Mouse (Mus musculus) cerebellum, adult 11 months (tissue): ENCODE results near the gene Atp2b2.

Experiments used
- DNase-seq: peaks from one replicate; pipeline ENCODE4 v3.0.0; 2022

Atp2b2 gene

DNA sequence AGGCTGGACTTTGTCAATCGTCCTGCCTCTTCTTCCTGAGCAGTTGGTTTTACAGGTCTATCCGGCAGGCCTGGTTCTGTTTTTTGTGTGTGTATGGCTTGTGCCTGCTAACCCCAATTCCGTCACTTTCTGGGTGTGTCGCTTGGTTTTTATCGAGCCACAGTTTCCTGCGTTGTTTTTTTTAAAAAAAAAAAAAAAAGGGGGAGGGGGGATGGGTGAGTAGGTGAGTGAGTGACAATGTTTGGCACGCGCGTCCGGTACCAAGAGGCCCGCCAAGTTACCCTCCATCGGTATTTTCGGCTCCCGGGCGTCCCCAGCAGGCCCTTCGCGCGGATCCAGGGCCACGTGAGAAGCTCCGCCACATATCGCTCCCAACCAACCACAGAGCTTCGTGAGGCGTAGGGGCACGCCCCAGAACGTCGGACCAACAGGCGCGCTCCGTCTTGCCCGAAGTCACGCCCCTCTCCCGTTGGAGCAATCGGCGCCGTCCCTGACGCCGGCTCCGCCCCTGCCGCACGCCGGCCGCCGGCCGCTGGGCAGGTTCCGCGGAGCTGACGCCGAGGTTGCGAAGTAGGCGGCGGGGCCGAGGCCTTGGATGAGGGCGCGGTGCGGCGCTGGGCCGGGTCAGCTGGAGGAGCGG lies 345.7 kb downstream of the Atp2b2 start, which contains the start of gene Tatdn2:
TSS of gene Tatdn2 (plus strand) at position 469 of the 640 bp plus-strand sequence.
- peak; percentile 96 for DNase-seq

DNA sequence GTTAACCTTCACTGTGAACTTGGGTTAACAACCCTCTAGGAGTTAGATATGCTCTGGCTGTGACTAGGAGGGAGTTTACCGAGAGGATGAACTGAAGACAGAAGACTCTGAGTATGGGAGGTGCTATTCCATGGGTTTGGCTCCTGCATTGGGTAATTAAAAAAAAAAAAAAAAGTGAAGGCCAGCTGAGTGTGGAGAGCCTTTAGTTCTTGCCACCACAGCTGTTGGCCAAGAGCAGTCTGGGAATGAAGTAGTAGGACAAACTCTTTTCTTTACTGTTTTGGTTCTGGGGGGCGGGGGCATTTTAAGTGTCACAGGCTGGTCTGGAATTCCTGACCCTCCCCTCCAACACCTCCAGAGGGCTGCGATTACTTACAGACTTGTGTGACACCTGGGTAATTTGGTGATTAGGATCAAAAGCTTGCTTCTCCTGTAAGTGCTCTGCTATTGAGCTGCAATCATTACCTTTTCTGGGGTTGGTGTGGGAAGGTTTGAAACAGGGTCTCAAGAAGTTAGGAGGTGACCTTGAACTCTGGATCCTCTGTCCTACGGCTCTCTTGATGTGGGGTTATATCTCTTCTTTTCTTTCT lies 346.6 kb downstream of the Atp2b2 start:
- DNase-seq, result no peak

GRCm38 (mm10) chr6:113695203-113695602 lies 347.2 kb downstream of the Atp2b2 start:
- DNase-seq, result no peak
